Mouse (Mus musculus) lung, postnatal 0 days (tissue): Measurements from ENCODE around the gene Rpap3.

Experiments
- CTCF ChIP-seq: IDR thresholded peaks from 2 replicates; pipeline ENCODE4 v1.5.1; 2016; ENCODE audit warnings: antibody characterized with exemption, mild to moderate bottlenecking
- EP300 ChIP-seq: IDR thresholded peaks from 2 replicates; pipeline ENCODE4 v1.6.1; 2016; ENCODE audit warnings: antibody characterized with exemption, mild to moderate bottlenecking, control low read depth

- no peak for TF ChIP-seq CTCF
- TF ChIP-seq EP300, result no peak
These were observed 33.3 kb upstream of the Rpap3 start for GRCm38 (mm10) chr15:97738923-97739322.
